Mouse (Mus musculus): ENCODE results near the gene Gucy1b2. TPM values are rescaled to one million over a fixed set of nuclear protein-coding genes. Genes with fewer than 3 reads are reported as not detected.

Gene Gucy1b2
- polyA plus RNA-seq, 1 experiment from 2014 or later, result 5.1 TPM

DNA sequence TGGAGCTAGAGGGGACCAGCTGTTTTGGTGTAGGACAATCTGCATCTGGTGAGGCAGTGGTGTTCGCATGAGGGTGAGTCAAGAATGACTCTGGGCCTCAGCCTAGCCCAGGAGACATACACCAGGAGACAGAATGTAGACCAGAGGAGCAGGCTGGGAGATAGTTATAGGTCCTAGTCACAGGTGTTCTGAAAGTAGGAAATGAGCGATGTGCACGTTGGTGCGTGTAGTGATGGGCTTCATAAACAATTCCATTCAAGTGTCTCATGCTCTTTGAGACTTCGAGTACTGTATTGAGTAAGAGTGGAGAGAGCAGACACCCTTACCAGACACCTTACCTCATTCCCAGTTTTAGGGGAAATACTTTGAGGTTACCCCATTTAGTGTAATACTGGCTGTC, 102.3 kb downstream of the Gucy1b2 start:
- no peak for ATAC-seq
- Histone ChIP-seq H3K9me3 (replicated peaks) (no peaks in the 10 kb centered on the region), H3K27me3 (no peaks in the 10 kb centered on the region), H3K9ac (no peak overlapping the region), H3K36me3 (ENCODE audit: poor library complexity, severe bottlenecking) (peaks cover 29% of the 10 kb centered on the region), H3K27ac (no peak overlapping the region), H3K4me1 (no peaks in the 10 kb centered on the region), H3K4me2 (no peak overlapping the region), H3K4me3 (no peak overlapping the region)
- WGBS, result 95% methylated on average over 5 of the region's 5 CpGs

DNA sequence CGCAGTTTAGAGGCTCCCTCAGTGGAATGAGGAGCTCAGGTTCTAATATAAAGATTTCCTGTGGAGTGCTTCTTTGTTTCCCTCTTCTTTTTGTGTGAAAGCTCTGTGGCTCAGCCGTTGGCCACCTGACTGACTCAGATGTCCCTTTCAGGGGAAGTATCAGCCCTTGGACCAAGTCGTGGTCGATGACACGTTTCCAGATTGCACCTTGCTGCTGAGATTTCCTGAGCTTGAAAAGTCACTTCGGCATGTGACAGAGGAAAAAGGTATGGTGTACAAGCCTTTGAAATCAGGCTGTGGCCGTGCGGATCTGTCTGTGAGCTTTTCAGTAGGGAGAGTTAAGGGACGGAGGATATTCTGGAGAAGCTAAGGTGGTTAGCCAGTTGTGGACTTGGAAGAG, 102.7 kb downstream of the Gucy1b2 start:
- H3K9ac ChIP-seq, result no peak overlapping the region
- no peaks in the 10 kb centered on the region for H3K4me1 ChIP-seq
- WGBS, result 61% methylated on average over 9 of the region's 9 CpGs
- no peak for ATAC-seq
- peaks cover 31% of the 10 kb centered on the region for H3K36me3 ChIP-seq (ENCODE audit: poor library complexity, severe bottlenecking)
- H3K4me2 ChIP-seq, result no peak overlapping the region
- no peaks in the 10 kb centered on the region for H3K9me3 ChIP-seq (replicated peaks)
- no peak overlapping the region for H3K27ac ChIP-seq
- H3K27me3 ChIP-seq, result no peaks in the 10 kb centered on the region
- no peak overlapping the region for H3K4me3 ChIP-seq

DNA sequence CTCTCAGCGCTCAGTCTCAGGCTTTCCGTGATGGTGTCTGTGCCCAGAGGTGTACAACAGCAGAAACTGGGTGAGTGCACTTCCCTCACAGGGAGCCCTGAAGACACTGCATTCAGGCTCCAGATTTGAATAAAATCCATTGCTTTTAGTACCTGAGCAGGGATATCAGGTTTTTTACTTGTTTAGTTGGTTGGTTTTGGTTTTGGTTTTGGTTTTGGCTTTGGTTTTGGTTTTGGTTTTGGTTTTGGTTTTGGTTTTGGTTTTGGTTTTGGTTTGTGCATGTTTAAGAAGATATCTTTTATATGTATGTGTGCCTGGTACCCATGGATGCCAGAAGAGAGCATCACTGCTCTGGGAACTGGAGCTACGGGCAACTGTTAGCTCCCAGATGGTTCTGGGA, 105.2 kb downstream of the Gucy1b2 start:
- Histone ChIP-seq H3K4me1 (peaks cover 17% of the 10 kb centered on the region), H3K27me3 (no peaks in the 10 kb centered on the region), H3K36me3 (ENCODE audit: poor library complexity, severe bottlenecking) (peaks cover 31% of the 10 kb centered on the region), H3K9ac (no peak overlapping the region), H3K4me2 (no peak overlapping the region), H3K9me3 (replicated peaks) (no peaks in the 10 kb centered on the region), H3K4me3 (no peak overlapping the region), H3K27ac (no peak overlapping the region)
- ATAC-seq, result no peak
- WGBS, result 90% methylated on average over 3 of the region's 3 CpGs

DNA sequence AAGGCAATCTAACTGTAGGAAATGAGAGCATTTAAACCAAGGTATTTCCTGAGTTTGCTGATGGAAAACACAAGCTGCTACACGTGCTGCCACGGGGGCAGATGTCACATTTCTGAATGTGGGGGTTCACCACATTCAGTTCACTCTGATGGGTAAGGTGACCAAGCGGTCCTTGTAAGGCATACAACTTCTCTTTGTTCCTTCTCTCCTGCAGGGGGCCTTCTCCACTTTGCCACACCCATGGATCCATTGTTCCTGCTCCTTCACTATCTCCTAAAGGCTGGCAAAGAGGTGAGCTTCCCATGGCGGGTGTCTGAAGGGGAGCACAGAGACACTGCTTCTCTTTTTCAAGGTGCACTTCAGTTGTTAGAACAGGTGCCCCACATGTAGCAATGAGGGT, 105.9 kb downstream of the Gucy1b2 start:
- 82% methylated on average over 4 of the region's 4 CpGs for WGBS
- peaks cover 31% of the 10 kb centered on the region for H3K36me3 ChIP-seq (ENCODE audit: poor library complexity, severe bottlenecking)
- no peak overlapping the region for H3K9ac ChIP-seq
- H3K9me3 ChIP-seq (replicated peaks), result no peaks in the 10 kb centered on the region
- H3K27ac ChIP-seq, result no peak overlapping the region
- no peak overlapping the region for H3K4me2 ChIP-seq
- no peak for ATAC-seq
- H3K4me3 ChIP-seq, result no peak overlapping the region
- H3K4me1 ChIP-seq, result peaks cover 17% of the 10 kb centered on the region
- no peaks in the 10 kb centered on the region for H3K27me3 ChIP-seq

DNA sequence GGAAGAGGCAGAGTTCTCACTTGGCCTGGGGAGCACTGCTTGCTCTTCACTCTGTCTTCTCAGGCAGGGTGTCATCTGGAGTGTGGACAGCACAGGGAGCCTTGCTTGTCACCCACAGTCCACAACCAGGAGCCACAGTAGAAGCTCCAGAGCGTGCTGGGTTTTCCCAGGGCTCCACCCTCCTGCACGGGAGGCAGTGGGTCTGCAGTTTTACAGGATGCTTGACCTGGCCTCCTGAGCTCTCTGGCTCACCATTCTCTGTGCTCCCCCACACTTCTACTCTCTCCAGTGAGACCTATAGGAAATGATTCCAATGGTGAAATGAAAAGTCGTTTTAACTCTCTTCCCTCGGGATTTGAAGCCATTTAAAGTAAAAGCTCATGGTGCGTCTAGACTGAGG, 106.3 kb downstream of the Gucy1b2 start:
- no peak for ATAC-seq
- no peak overlapping the region for H3K9ac ChIP-seq
- H3K36me3 ChIP-seq (ENCODE audit: poor library complexity, severe bottlenecking), result peaks cover 31% of the 10 kb centered on the region
- H3K27me3 ChIP-seq, result no peaks in the 10 kb centered on the region
- no peak overlapping the region for H3K4me2 ChIP-seq
- no peaks in the 10 kb centered on the region for H3K9me3 ChIP-seq (replicated peaks)
- no peak overlapping the region for H3K4me3 ChIP-seq
- no peak overlapping the region for H3K27ac ChIP-seq
- peaks cover 17% of the 10 kb centered on the region for H3K4me1 ChIP-seq
- WGBS, result 89% methylated on average over 5 of the region's 5 CpGs

DNA sequence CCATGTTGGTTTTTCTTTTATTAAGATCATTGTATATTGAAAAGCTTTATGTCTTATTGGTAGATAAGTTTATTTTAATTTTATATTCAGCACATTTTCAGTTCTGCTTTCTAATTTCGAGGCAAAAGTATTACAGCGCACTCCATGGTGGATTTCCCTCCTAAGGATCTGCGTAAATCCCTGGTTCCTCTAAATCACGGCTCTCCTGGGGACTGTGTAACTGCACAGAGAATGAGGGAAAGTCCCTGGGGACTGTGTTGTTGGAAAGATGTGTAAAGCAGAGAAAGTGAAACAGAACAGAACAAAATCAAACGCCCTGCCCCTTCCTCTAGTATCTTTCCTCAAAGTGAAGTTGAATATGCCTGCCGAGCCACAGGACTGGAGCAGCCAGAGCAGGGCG, 109.0 kb downstream of the Gucy1b2 start:
- H3K4me1 ChIP-seq, result peaks cover 32% of the 10 kb centered on the region
- no peaks in the 10 kb centered on the region for H3K27me3 ChIP-seq
- H3K36me3 ChIP-seq (ENCODE audit: poor library complexity, severe bottlenecking), result peaks cover 25% of the 10 kb centered on the region
- H3K9ac ChIP-seq, result no peak overlapping the region
- no peak overlapping the region for H3K4me3 ChIP-seq
- H3K27ac ChIP-seq, result no peak overlapping the region
- H3K9me3 ChIP-seq (replicated peaks), result no peaks in the 10 kb centered on the region
- ATAC-seq, result no peak
- 79% methylated on average over 7 of the region's 7 CpGs for WGBS
- H3K4me2 ChIP-seq, result no peak overlapping the region

DNA sequence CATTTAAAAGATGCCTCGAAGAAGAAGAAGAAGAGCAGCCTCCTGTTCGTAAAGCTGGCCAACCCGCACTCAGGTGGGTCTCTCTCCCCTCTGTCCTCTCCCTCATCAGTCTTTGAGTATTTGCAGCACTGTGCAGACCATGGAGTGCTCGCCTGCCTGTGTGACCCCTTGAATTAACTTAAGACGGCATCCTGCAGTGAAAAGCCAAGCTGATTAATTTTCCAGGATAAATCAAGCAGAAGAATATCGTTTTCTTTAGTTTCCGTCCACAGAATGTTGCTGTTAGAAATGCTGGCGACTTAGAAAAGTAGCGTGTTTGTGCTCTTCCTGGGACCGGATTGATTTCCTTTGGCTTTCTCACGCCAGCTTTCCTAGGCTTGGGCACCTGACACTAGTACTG, 109.5 kb downstream of the Gucy1b2 start:
- WGBS, result 33% methylated on average over 11 of the region's 11 CpGs
- ATAC-seq, result no peak
- 0 out of 2 replicates have a peak overlapping the region, but pooled peaks have one; percentile 16 for H3K4me2 ChIP-seq
- no peaks in the 10 kb centered on the region for H3K9me3 ChIP-seq (replicated peaks)
- peak overlapping the region; percentile 30; the same call in 1 of the 2 replicates for H3K9ac ChIP-seq
- peaks cover 37% of the 10 kb centered on the region for H3K4me1 ChIP-seq
- peaks cover 21% of the 10 kb centered on the region for H3K36me3 ChIP-seq (ENCODE audit: poor library complexity, severe bottlenecking)
- H3K4me3 ChIP-seq, result no peak overlapping the region
- H3K27me3 ChIP-seq, result no peaks in the 10 kb centered on the region
- peak overlapping the region; percentile 3; the same call in 1 of the 2 replicates for H3K27ac ChIP-seq

Other genes starting within 250 kb of the Gucy1b2 start
- 80.0 and 102 TPM in 2 replicates for gene Rnaseh2b, start 163.7 kb downstream of the Gucy1b2 start, polyA plus RNA-seq (2015; fragmentation: Nextera tagmentation; extraction: Ambion mirVana)
- 17.4 and 20.4 TPM in 2 replicates for gene Dleu7, start 163.2 kb downstream of the Gucy1b2 start, polyA plus RNA-seq (2015; fragmentation: Nextera tagmentation; extraction: Ambion mirVana)
- 22.7 and 23.9 TPM in 2 replicates for gene Fam124a, start 99.4 kb upstream of the Gucy1b2 start, polyA plus RNA-seq (2015; fragmentation: Nextera tagmentation; extraction: Ambion mirVana)
- gene Gm4131, start 110.6 kb upstream of the Gucy1b2 start, polyA plus RNA-seq (2015; fragmentation: Nextera tagmentation; extraction: Ambion mirVana), result 0.14 TPM in 1 of 2 replicates, not detected in the other
- not detected in 2 replicates for gene Serpine3, start 207.4 kb upstream of the Gucy1b2 start, polyA plus RNA-seq (2015; fragmentation: Nextera tagmentation; extraction: Ambion mirVana)